Mouse (Mus musculus): ENCODE measurements at regions not wholly inside any gene's neighbourhood (a gene's known extent, or its start where the extent isn't known, plus 50 kb on each side); places are given as distances from the start of the nearest gene placed in this dataset.

DNA sequence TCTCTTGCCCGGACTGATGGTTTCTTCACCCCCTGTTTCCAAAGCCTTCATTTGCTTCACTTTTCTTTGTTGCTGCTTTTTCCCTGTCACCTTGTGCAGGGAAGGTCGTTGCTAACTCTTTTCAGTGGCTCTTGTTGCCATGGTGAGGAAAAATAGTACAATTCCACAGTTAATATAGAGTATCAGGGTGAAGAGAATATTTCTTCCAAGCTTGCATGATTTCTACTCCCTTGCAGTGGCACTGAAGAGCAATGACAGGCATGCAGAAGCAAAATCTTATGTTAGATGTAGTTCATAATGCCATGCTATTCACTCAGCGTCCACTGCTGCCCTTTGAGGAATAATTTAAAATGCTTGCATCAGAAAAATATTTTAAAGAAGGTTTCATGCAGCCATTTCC, 262.3 kb upstream of the B430305J03Rik start:
- no peak for DNase-seq (ENCODE audit: low read depth in 1 of 2, low spot score in 2 of 2)
- H3K27me3 ChIP-seq (ENCODE audit: control insufficient read depth, insufficient read depth, low read length): no peaks in the 10 kb centered on the region
- no peak overlapping the region for H3K4me3 ChIP-seq (ENCODE audit: extremely low read depth, insufficient read depth, insufficient read length)
- no peak overlapping the region for H3K27ac ChIP-seq (ENCODE audit: insufficient read depth, low read length)
- 67% methylated on average over 3 of the region's 3 CpGs for WGBS
- no peaks in the 10 kb centered on the region for H3K36me3 ChIP-seq (ENCODE audit: control insufficient read depth, insufficient read depth, low read length)
- no peaks in the 10 kb centered on the region for H3K4me1 ChIP-seq (ENCODE audit: control insufficient read depth, insufficient read depth, insufficient read length)
- TF ChIP-seq POLR2A (IDR thresholded peaks at IDR 0.05; ENCODE audit: low read depth, low read length) (no peak), CTCF (IDR thresholded peaks at IDR 0.05; ENCODE audit: extremely low read depth, insufficient read depth, insufficient read length, insufficient replicate concordance) (no peak)

DNA sequence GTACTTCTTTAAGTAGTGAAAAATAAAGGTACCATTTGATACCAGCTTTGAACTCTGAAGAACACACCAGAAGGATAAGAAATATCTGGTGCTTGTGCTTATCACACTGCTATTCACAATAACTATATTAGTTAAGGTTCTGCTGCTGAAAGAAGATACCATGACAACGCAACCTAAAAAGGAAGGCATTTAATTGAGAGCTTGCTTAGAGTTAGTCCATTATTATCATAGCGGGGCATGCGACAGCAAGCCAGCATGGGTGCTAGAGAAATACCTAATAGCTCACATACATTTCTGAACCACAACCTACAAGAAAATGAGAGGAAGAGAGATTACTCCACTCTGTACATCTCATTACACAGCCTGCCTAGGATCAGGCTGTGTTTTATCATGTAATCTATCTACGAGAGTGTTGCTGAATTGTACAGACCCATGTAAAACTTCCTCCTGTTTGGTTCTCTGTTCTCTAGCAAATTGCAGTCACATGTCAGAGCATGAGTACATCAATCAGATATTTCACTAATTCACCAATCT, 258.3 kb upstream of the B430305J03Rik start:
- Histone ChIP-seq H3K27ac (ENCODE audit: insufficient read depth, low read length) (no peak overlapping the region), H3K4me1 (ENCODE audit: control insufficient read depth, insufficient read depth, insufficient read length) (no peaks in the 10 kb centered on the region), H3K36me3 (ENCODE audit: control insufficient read depth, insufficient read depth, low read length) (no peaks in the 10 kb centered on the region), H3K27me3 (ENCODE audit: control insufficient read depth, insufficient read depth, low read length) (no peaks in the 10 kb centered on the region), H3K4me3 (ENCODE audit: extremely low read depth, insufficient read depth, insufficient read length) (no peak overlapping the region)
- WGBS: 91% methylated on average over 4 of the region's 4 CpGs
- DNase-seq (ENCODE audit: low read depth in 1 of 2, low spot score in 2 of 2): no peak
- TF ChIP-seq CTCF (IDR thresholded peaks at IDR 0.05; ENCODE audit: extremely low read depth, insufficient read depth, insufficient read length, insufficient replicate concordance): no peak
- no peak for TF ChIP-seq POLR2A (IDR thresholded peaks at IDR 0.05; ENCODE audit: low read depth, low read length)

DNA sequence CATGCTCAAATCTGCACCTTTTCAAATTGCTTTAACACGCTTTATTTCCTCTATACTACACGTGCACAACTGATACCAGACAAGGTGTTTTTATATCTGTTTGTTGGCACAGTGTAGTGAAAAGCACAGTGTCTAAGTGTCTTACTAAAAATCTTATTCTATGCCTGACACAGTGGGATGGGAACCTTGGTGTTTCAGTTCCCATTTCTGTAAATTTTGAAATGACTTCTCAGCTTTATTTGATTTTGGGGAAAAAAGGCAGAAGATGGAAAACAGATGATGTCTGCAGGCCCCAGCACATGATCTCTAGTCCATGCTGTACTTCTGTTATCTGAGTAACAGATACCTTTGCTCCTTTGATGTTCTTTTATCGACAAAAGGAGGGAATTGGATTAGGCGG, 239.7 kb upstream of the B430305J03Rik start:
- no peaks in the 10 kb centered on the region for H3K4me1 ChIP-seq (ENCODE audit: control insufficient read depth, insufficient read depth, insufficient read length)
- DNase-seq (ENCODE audit: low read depth in 1 of 2, low spot score in 2 of 2): no peak
- H3K36me3 ChIP-seq (ENCODE audit: control insufficient read depth, insufficient read depth, low read length): no peaks in the 10 kb centered on the region
- WGBS: 72% methylated on average over 4 of the region's 4 CpGs
- no peak overlapping the region for H3K27ac ChIP-seq (ENCODE audit: insufficient read depth, low read length)
- H3K4me3 ChIP-seq (ENCODE audit: extremely low read depth, insufficient read depth, insufficient read length): no peak overlapping the region
- H3K27me3 ChIP-seq (ENCODE audit: control insufficient read depth, insufficient read depth, low read length): no peaks in the 10 kb centered on the region
- TF ChIP-seq CTCF (IDR thresholded peaks at IDR 0.05; ENCODE audit: extremely low read depth, insufficient read depth, insufficient read length, insufficient replicate concordance): no peak
- TF ChIP-seq POLR2A (IDR thresholded peaks at IDR 0.05; ENCODE audit: low read depth, low read length): no peak

DNA sequence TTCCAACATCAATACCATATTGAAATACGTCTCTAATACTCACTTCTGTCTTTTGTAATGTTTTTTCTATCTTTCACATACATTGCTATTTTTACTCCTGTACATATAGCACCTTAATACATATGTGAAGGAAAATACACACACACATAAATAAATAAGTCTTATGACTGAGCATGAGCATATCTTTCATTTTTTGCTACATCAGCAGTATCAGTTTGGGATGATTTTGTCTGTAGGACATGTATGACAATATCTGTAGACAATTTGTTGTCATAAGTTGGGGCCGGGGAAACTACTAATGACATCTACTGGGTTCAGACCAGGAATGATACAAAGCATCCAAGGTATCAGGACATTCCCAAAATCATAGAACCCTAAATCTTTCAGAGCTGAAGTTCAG, 237.1 kb upstream of the B430305J03Rik start:
- Histone ChIP-seq H3K4me3 (ENCODE audit: extremely low read depth, insufficient read depth, insufficient read length) (no peak overlapping the region), H3K27ac (ENCODE audit: insufficient read depth, low read length) (no peak overlapping the region), H3K27me3 (ENCODE audit: control insufficient read depth, insufficient read depth, low read length) (no peaks in the 10 kb centered on the region), H3K4me1 (ENCODE audit: control insufficient read depth, insufficient read depth, insufficient read length) (no peaks in the 10 kb centered on the region), H3K36me3 (ENCODE audit: control insufficient read depth, insufficient read depth, low read length) (no peaks in the 10 kb centered on the region)
- WGBS: 88% methylated on average over 2 of the region's 2 CpGs
- TF ChIP-seq CTCF (IDR thresholded peaks at IDR 0.05; ENCODE audit: extremely low read depth, insufficient read depth, insufficient read length, insufficient replicate concordance): no peak
- no peak for TF ChIP-seq POLR2A (IDR thresholded peaks at IDR 0.05; ENCODE audit: low read depth, low read length)
- DNase-seq (ENCODE audit: low read depth in 1 of 2, low spot score in 2 of 2): no peak

DNA sequence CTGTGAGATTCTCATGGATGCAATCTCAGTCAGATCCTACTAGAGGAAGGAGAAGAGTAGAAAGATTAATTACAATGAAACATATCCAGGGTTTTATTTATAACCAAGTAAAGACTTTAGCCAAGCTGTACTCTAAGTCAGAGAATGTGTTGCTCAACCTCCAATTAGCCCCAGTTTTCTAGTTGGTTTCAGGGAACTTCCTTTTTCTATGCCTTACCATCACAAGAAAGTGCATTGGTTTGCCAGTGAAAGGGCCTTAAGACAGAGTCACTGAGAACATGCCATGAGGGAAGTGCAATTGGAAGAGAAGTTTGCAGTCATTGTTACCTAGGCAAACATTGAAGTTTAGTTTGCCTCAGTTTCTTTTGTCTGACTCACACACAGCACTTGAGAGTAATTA, 229.8 kb upstream of the B430305J03Rik start:
- Histone ChIP-seq H3K27ac (ENCODE audit: insufficient read depth, low read length) (no peak overlapping the region), H3K4me1 (ENCODE audit: control insufficient read depth, insufficient read depth, insufficient read length) (no peaks in the 10 kb centered on the region), H3K27me3 (ENCODE audit: control insufficient read depth, insufficient read depth, low read length) (no peaks in the 10 kb centered on the region), H3K36me3 (ENCODE audit: control insufficient read depth, insufficient read depth, low read length) (no peaks in the 10 kb centered on the region), H3K4me3 (ENCODE audit: extremely low read depth, insufficient read depth, insufficient read length) (no peak overlapping the region)
- DNase-seq (ENCODE audit: low read depth in 1 of 2, low spot score in 2 of 2): no peak
- TF ChIP-seq CTCF (IDR thresholded peaks at IDR 0.05; ENCODE audit: extremely low read depth, insufficient read depth, insufficient read length, insufficient replicate concordance) (no peak), POLR2A (IDR thresholded peaks at IDR 0.05; ENCODE audit: low read depth, low read length) (no peak)

DNA sequence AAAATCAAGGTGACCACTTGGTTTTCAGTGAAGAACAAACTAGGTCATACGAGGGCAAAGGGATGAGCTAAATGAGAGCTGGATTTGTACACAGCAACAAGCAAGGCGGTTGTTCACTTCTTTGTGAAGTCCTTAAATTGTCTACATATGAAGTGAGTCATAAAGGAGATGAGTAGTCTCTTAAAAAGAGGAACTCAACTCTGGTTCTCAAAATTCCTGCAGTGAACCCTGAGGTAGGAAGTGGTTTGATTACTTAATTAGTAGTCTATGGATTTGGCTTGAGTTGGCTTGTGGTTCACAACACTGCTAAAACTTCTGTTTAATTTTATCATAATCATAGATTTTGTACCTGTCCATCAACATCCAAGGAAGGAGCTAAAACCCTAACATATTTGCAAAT, 226.6 kb upstream of the B430305J03Rik start:
- H3K4me3 ChIP-seq (ENCODE audit: extremely low read depth, insufficient read depth, insufficient read length): no peak overlapping the region
- no peaks in the 10 kb centered on the region for H3K36me3 ChIP-seq (ENCODE audit: control insufficient read depth, insufficient read depth, low read length)
- no peaks in the 10 kb centered on the region for H3K27me3 ChIP-seq (ENCODE audit: control insufficient read depth, insufficient read depth, low read length)
- no peak overlapping the region for H3K27ac ChIP-seq (ENCODE audit: insufficient read depth, low read length)
- no peaks in the 10 kb centered on the region for H3K4me1 ChIP-seq (ENCODE audit: control insufficient read depth, insufficient read depth, insufficient read length)
- DNase-seq (ENCODE audit: low read depth in 1 of 2, low spot score in 2 of 2): no peak
- no peak for TF ChIP-seq CTCF (IDR thresholded peaks at IDR 0.05; ENCODE audit: extremely low read depth, insufficient read depth, insufficient read length, insufficient replicate concordance)
- no peak for TF ChIP-seq POLR2A (IDR thresholded peaks at IDR 0.05; ENCODE audit: low read depth, low read length)
- 22% methylated on average over 2 of the region's 2 CpGs for WGBS

DNA sequence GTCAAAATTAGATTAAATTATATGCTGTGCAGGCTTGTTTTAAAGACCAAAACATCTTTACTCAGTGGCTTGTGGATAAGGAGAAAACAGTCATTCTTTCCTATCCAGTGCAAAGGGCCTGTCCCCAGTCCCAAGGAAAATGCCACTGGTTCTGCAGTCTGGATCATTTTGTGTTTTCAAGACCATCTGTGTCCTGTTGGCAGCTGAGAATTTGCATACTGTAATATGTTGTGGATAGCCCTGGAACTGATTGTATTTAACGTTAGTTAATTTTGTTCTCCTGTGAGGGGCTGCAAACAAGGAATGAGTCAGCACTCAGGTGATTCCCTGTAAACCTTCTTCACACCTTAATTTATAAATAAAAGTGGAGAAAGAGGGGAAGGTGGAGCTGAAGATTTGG, 217.9 kb upstream of the B430305J03Rik start:
- H3K4me1 ChIP-seq (ENCODE audit: control insufficient read depth, insufficient read depth, insufficient read length): no peaks in the 10 kb centered on the region
- no peak for TF ChIP-seq CTCF (IDR thresholded peaks at IDR 0.05; ENCODE audit: extremely low read depth, insufficient read depth, insufficient read length, insufficient replicate concordance)
- no peak for TF ChIP-seq POLR2A (IDR thresholded peaks at IDR 0.05; ENCODE audit: low read depth, low read length)
- 82% methylated on average over 1 of the region's 1 CpGs for WGBS
- DNase-seq (ENCODE audit: low read depth in 1 of 2, low spot score in 2 of 2): no peak
- no peaks in the 10 kb centered on the region for H3K27me3 ChIP-seq (ENCODE audit: control insufficient read depth, insufficient read depth, low read length)
- H3K4me3 ChIP-seq (ENCODE audit: extremely low read depth, insufficient read depth, insufficient read length): no peak overlapping the region
- H3K36me3 ChIP-seq (ENCODE audit: control insufficient read depth, insufficient read depth, low read length): no peaks in the 10 kb centered on the region
- no peak overlapping the region for H3K27ac ChIP-seq (ENCODE audit: insufficient read depth, low read length)

All from spleen, adult 2 months (tissue).